Mouse (Mus musculus): ENCODE data around the gene Rtn4rl1.

DNA sequence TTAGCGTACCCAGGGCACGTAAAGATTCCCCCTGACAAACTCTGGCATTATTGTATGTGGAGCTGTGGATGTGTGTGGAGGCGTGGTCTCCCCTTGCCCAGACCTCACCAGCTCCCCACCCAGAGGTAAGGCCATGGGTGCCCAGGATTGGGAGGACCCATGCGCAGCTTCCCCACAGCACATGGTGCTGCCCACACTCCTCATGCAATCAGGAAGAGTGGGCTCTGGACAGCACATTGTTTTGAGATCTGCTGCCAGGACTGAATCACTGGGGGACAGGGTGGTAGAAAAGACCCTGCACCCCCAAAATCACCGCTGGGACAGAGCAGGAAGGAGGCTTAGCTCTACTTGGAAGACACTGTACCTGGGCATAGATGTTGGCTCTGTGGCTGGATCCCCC lies 9.0 kb upstream of the Rtn4rl1 start:
- TF ChIP-seq CTCF (IDR thresholded peaks at IDR 0.05; ENCODE audit: extremely low read depth, insufficient read length, insufficient replicate concordance, low read depth, low read length) (no peak), POLR2A (IDR thresholded peaks at IDR 0.05; ENCODE audit: low read depth, low read length) (no peak)

Data from small intestine, adult 2 months (tissue).